Mouse (Mus musculus) kidney, adult 8-10 months (tissue): ENCODE results near the gene Atxn1.

ENCODE experiments used
- DNase-seq, 2 experiments: peaks; one replicate each; pipeline ENCODE4 v3.0.0; 2022

The Atxn1 gene

DNA sequence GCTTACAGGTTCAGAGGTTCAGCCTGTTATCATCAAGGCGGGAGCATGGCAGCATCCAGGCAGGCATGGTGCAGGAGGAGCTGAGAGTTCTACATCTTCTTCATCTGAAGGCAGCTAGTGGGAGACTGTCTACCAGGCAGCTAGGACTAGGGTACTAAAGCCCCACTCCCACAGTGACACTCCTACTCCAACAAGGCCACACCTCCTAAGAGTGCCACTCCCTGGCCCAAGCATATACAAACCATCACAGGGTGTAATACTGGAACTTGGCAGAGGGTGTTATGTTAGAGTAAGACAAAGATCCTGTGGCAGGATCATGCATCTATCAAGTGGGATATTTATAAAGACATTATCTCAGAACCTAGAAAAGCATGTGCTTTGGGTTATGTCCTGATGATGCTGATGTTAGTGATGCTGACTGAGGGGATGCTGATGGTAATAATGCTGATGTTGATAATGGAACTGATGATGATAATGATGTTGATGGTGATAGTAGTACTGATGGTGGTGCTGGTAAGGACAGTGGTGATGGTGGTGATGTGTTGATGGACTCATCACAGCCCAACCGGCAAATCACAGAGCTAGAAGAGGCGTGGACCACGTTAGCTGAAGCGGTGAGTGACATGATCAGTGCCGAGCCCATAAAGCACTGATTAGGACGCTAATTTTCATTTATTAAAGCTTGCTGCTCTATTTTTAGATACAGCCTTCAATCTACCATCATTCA is 142.9 kb downstream of the Atxn1 start:
- no peak for DNase-seq

GRCm38 (mm10) chr13:45820473-45821230 is 144.2 kb downstream of the Atxn1 start:
- DNase-seq = peak in 1 of 2 experiments; percentile 28

- peak; percentile 42 to 54 for DNase-seq
These were observed 148.1 kb downstream of the Atxn1 start for GRCm38 (mm10) chr13:45816670-45817069.

DNA sequence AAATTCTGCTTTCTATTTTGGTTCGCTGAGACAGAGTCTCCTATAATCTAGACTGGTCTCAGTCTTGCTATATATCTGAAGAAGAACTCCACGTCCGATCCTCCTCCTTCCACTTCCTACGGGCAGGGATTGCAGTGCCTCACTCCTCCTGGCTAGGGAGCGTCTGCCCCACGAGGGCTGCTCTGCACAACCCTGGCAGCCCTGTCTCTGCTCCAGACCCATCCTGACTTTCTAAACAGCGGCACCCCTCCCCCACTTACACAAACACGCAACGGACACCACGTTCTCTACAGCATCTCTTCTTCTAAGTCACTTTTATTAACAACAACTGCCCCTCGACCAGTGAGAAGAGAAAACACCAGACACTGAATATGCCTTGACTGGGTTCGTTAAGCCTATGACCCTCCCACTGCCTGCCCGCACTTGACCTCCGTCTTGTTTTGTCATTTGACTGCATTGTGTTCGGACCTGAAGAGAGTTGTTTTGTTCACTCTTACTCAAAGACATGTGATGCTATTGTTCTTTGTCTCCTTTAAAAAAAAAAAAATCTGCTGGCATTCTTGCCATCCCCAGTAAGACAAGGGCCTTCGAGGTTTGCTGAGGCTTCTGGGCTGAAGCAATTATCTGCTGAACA is 154.9 kb downstream of the Atxn1 start:
- DNase-seq = no peak

DNA sequence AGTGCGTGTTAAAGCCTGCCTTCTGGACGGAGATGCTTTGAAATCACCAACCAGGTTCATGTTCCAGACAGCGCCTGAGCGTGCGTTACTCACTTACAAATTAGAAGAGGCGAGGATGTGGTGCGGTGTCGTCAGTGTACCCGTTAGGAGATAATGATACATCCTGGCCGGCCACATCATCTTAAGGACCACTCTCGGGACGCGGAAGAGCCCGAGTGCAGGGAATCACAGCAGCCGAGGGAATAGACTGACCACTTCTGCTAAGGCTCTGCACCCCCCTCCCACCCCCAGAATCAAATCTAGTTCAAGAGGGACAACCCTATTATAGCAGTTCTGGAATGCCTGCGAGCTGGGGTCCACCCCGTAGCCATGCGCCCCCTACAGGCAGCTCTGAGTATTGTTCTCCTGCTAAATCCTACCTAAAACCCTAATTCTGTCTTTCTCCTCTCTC is 157.2 kb downstream of the Atxn1 start:
- peak in 1 of 2 experiments; percentile 26 for DNase-seq

DNA sequence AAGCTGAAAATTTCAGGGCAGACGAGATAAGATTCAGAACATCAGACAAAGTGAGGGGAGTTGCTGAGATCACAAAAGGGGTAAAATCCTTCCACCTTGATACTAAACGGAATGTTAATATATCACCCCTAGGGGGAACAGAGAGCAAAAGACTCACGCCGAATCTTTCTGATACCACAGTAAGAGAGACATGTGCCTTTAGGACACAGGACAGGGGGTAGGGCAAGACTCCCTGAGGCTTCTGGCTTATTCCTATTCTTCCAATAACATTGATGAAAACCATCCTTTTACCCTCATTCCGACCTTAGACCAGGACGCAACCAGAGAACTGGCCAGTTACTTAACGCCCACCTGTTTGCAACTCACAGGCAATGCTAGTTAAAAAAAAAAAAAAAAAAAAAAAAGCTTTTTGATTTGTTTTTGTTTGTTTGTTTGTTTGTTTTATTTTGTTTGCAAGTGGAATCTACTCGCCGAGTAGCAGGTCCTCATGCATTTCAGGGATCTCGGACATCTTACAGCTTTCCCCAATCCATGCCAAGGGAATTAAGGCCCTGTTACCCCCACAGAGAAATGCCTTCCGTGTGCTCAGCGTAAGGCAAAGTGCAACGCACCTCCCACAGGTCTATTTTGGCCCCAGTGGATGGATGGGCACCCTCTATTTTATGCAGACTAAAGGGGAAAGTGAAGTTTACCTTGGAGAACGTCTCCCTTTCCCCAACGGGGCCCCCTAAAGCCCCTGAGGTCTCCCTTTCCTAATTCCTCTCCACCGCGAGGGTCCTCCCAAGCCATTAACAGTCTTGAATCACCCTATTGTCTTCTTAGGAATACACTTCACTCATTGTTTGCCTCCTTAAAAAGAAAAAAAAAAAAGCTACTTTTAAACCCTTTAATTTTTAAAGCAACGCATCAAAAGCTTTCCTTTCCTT is 157.9 kb downstream of the Atxn1 start:
- no peak for DNase-seq

DNA sequence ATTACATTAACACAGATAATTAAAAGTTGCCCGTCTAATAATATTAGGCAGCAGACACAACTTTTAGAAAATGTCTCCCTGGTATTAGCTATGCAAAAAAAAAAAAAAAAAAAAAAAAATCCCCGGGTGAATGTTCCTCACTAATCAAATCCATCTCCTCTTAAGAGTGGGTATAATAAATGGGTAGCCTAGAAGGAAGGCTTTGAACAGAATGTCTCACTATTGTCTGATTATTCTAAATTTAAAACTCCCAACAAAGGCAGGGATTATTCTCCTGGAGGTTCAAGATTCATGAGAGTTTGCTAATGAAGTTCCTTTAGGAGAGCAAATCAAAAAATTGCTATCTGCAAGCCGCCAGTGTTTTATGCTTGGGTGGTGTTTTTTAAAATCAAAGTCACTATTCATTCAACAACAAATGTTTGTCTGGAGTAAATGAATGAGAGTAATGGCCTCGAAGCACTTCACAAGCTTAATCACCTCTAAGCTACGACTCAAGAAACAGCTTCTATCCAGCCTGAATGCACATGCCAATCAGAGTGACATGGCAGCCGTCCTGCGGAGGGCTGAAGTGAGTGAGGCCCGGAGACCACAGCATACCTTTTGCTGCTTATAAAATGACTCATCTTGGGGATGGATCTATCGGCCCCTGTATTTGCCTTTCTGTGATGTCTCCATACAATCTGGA is 158.8 kb downstream of the Atxn1 start:
- DNase-seq = no peak

- peak in 1 of 2 experiments; percentile 20 for DNase-seq
These were observed 162.0 kb downstream of the Atxn1 start for GRCm38 (mm10) chr13:45802620-45803410.

DNA sequence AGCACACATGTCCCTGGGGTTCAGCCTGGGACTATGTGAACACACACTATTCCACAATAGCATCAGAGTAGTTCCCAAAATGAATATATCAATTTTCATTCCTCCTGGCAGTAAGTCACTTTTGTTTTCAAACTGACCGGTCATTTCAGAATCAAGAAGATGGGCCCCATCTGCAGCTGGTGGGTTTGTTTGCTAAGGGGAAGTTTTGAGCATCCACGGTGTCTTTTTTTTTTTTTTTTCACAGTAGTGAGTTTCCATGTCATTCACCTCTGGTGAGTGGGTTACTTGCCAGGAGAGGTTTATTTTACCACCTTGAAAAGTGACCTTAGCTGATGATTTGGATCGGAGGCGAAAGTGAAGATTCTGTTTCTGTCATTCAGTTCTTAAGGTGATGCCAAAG is 166.6 kb downstream of the Atxn1 start:
- DNase-seq = no peak

DNA sequence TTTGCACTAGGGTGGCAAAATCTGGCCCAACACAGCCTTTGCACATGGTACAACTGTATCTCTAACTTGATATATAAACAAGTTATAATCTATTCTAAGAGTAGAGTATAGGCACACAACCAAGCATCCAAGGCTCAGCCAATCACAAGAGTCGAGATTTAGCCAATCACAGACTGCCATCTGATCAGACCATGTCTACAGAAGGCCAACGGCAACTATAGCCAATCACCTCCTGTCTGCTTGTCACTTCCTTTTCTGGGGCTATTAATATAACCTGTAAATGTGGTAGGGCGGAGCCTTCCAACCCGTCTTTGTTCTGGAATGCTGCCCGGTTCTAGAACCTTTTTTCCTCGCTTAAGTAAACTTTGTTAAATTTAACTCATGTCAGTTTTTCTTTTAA is 167.1 kb downstream of the Atxn1 start:
- DNase-seq = no peak

- DNase-seq = no peak
These were observed 168.5 kb downstream of the Atxn1 start for GRCm38 (mm10) chr13:45796286-45796685.

GRCm38 (mm10) chr13:45793796-45794195 is 171.0 kb downstream of the Atxn1 start:
- DNase-seq = no peak

DNA sequence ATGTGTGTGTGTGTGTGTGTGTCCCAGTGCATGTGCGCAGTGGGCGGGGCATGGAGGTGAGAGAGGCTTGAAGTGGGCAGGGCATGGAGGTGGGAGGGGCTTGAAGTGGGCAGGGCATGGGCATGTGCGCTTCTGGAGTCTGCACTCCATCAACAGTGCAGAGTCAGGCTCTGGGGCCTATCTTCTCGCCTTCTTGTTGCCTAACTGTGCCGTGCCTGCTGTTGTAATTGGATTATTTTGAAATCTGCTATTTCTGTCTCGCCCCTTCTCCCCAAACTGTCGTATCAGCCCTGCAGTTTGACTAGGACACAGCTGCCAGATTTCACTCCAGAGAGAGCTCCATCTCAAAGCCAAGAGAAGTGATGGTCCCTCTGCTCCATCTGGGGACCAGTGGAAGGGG is 178.4 kb downstream of the Atxn1 start:
- no peak for DNase-seq

DNA sequence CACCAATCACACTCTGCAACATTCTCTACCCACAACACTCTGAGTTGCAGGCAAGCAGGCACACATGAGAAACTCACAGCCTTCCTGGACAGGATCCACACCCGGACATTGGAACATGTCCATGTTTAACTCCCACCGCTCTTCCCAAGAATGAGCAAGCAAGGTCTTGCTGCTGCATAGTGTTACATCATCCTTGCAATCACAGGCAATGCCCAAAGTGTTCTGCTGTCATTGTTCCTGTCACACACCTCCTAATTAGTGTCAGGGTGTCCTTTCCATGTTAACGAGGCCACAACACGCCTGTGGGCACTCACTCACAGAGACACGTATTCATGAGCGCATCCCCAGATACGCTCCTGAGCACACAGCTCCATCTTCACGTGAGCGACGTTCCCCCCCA is 181.1 kb downstream of the Atxn1 start:
- DNase-seq = no peak

DNA sequence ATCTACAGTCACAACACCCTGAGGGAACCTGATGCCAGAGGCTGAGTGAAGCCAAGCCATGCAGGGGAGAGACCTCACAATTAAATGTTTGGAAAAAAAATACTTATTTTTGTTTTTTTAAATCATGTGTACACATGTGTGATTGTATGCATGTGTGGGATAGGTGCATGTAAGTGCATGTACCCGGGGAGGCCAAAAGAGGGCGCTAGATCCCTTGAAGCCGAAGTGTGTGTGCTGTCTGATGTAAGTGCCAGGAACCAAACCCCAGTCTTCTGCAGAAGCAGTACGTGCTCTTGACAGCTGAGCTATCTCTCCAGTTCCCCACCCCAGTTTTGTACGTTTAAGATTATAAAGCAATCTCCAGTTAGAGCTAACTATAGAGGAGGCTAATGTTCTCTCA is 186.1 kb downstream of the Atxn1 start:
- DNase-seq = no peak

DNA sequence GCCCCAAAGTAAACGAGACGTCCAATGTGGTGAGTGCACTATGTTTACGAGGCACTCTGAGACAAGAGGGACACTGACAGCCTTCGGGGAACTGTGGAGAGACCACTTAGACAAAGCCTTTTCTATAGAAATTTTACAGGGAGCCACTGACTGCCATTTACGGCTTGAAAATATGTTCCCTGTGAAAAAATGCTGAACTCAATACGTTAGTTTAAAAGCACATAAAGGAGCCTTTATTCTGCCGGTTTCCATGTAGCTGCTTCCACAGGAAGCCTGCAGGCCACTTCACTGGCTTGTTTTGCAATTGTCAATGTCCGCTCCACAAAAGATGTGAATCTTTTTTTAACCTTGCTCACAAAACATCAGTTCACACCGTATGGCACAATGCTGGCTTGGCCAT is 186.6 kb downstream of the Atxn1 start:
- DNase-seq = no peak

GRCm38 (mm10) chr13:45775516-45775915 is 189.3 kb downstream of the Atxn1 start:
- DNase-seq = no peak

DNA sequence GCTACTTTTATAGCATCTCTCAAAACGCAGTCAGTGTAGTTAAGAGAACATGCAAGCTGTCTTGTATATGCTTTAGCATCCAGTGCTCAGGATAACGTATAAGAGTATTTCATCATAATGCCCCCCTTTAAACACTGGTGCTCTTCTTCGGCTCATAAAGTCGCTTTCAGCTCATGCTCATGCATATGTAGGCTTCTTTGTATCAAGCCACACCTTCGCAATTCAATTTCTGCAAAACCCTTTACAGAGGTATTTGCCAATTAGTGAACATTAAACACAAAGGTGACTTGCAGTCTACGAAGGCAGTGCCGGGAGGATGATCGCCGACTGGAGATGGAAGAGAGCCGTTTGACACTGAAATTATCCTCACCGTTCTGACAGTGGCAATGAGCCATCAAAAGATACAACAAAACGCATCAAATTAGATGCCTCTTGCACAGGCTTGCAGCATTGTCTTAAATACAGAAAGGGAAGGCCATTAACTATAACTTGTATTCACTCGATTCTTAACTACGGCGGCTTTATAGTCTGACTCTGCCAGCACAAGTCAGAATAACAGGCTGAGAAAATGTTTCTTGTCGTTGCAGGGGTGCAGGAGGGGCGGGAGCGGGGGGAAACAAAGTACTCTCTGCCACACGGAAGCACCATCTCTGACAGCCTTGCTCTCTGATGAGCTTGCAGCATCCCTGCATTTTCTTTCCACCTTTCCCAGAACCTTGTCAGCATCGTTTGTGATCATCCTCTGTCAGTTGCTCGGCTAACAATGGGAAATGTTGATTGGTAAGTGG is 191.2 kb downstream of the Atxn1 start:
- DNase-seq = no peak

GRCm38 (mm10) chr13:45769757-45770156 is 195.1 kb downstream of the Atxn1 start:
- DNase-seq = no peak

DNA sequence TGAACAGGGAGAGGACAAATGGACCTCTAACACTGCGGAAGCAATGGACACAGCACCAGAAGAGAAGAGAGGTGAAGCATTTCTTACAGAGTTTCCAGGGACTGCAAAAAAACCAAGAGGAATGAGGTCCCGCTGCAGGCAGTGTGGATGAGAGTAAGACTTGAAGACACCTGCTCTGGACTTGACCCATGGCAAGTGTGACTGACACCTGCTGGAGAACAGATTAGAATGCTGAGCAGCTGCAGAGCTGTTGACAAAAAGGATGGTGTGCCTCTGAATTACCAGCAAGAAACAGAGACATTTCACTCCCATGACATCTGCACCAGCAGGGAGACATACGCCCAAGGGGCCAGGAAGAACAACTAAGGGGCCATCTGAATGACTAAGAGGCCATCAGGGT is 196.6 kb downstream of the Atxn1 start:
- DNase-seq = no peak
